Mouse (Mus musculus) frontal cortex, postnatal 25 days (tissue): ENCODE measurements around the gene Gm9964.

Experiments used
- DNase-seq, 2 experiments: peaks; one replicate each; pipeline ENCODE4 v3.0.0; 2022; ENCODE audit warnings: low spot score in 2 of 2

Gene Gm9964

DNA sequence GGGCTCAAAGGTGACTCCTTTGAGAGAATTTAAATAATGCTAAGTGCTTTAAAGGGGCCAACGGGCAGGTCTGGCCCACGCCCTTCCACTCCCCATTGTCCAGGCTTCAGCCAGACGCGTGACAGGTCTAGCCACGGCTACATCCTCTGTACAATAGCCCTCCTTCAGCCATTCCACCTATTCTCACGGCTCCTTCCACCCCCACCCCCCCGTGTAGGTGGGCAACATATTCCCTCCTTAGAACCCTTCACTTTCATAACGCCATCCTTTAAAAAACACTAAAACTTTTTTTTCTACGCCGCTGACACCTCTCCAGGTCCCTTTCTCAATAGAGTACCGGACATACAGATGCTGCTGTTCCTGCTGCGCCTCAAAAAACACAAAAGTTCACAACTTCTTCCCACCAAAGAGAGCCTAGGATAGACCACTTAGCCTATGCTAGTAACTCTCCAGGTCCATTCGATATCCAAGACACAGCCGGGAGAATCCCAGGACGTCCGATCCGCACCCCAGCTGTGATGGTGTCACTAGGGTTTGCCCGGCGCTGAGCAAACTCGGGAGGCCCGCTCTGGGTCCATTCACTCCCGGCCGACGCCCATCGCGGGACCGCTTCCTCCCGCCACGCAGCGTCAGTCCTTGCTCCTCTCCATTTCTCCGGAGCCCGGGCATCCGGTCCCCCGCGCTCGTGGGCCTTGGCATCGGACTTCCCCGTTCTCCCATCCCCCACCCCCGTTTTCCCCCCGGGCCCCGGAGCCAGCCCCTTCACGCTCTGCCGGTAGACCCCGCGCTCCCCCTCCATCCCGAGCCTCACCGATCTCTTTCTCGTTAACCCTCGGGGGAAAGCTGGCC, 42.9 kb downstream of the Gm9964 start:
- peak; percentile 19 to 37 for DNase-seq

- DNase-seq, result no peak
These were observed 43.7 kb downstream of the Gm9964 start for GRCm38 (mm10) chr11:79252881-79253541.
